Mouse (Mus musculus): ENCODE data around the gene Ppp6r2.

Ppp6r2 gene

GRCm38 (mm10) chr15:89210915-89211715 is at the start of gene Ppp6r2:
Gene Ppp6r2 (plus strand): TSS chr15:89211553.
- DNase-seq (ENCODE audit: low spot score), result peak; percentile 84

GRCm38 (mm10) chr15:89165478-89165877 is 45.9 kb upstream of the Ppp6r2 start:
- no peak for DNase-seq (ENCODE audit: low spot score)

- no peak for DNase-seq (ENCODE audit: low spot score)
These were observed 42.4 kb upstream of the Ppp6r2 start for GRCm38 (mm10) chr15:89168922-89169321.

- DNase-seq (ENCODE audit: low spot score), result peak; percentile 80
These were observed 41.9 kb upstream of the Ppp6r2 start for GRCm38 (mm10) chr15:89169431-89169830.

GRCm38 (mm10) chr15:89170102-89170501 is 41.3 kb upstream of the Ppp6r2 start:
- no peak for DNase-seq (ENCODE audit: low spot score)

- DNase-seq (ENCODE audit: low spot score), result no peak
These were observed 39.8 kb upstream of the Ppp6r2 start for GRCm38 (mm10) chr15:89171526-89172051.

GRCm38 (mm10) chr15:89172276-89172935 is 38.9 kb upstream of the Ppp6r2 start:
- no peak for DNase-seq (ENCODE audit: low spot score)

GRCm38 (mm10) chr15:89173024-89173905 is 38.1 kb upstream of the Ppp6r2 start:
- peak; percentile 72 for DNase-seq (ENCODE audit: low spot score)

GRCm38 (mm10) chr15:89173906-89174214 is 37.5 kb upstream of the Ppp6r2 start:
- DNase-seq (ENCODE audit: low spot score), result peak; percentile 72

GRCm38 (mm10) chr15:89174889-89175339 is 36.4 kb upstream of the Ppp6r2 start:
- DNase-seq (ENCODE audit: low spot score), result no peak

GRCm38 (mm10) chr15:89175411-89176155 is 35.8 kb upstream of the Ppp6r2 start:
- no peak for DNase-seq (ENCODE audit: low spot score)

- DNase-seq (ENCODE audit: low spot score), result no peak
These were observed 34.2 kb upstream of the Ppp6r2 start for GRCm38 (mm10) chr15:89177121-89177520.

GRCm38 (mm10) chr15:89177576-89178259 is 33.6 kb upstream of the Ppp6r2 start:
- no peak for DNase-seq (ENCODE audit: low spot score)

- peak; percentile 31 for DNase-seq (ENCODE audit: low spot score)
These were observed 33.0 kb upstream of the Ppp6r2 start for GRCm38 (mm10) chr15:89178260-89178860.

GRCm38 (mm10) chr15:89178954-89179629 is 32.3 kb upstream of the Ppp6r2 start:
- peak; percentile 69 for DNase-seq (ENCODE audit: low spot score)

GRCm38 (mm10) chr15:89179630-89179964 is 31.8 kb upstream of the Ppp6r2 start:
- DNase-seq (ENCODE audit: low spot score), result peak; percentile 18

- no peak for DNase-seq (ENCODE audit: low spot score)
These were observed 31.2 kb upstream of the Ppp6r2 start for GRCm38 (mm10) chr15:89180081-89180541.

- peak; percentile 86 for DNase-seq (ENCODE audit: low spot score)
These were observed 30.7 kb upstream of the Ppp6r2 start, which contains the start of gene Plxnb2 for GRCm38 (mm10) chr15:89180571-89181229. Gene Plxnb2 (minus strand): TSS chr15:89180788.
